Mouse (Mus musculus) v-Abl transformed pro-B cells (cell line): ENCODE results near the gene Hist1h2ag.

Source experiments
- in situ Hi-C, 2 experiments: fragments of 400-800 bp; cut with MboI; formaldehyde crosslinking; loops; one replicate each; pipeline ENCODE4 v1.15.1; 2025; ENCODE audit not compliant: unreplicated experiment in 2 of 2

Hist1h2ag gene

DNA sequence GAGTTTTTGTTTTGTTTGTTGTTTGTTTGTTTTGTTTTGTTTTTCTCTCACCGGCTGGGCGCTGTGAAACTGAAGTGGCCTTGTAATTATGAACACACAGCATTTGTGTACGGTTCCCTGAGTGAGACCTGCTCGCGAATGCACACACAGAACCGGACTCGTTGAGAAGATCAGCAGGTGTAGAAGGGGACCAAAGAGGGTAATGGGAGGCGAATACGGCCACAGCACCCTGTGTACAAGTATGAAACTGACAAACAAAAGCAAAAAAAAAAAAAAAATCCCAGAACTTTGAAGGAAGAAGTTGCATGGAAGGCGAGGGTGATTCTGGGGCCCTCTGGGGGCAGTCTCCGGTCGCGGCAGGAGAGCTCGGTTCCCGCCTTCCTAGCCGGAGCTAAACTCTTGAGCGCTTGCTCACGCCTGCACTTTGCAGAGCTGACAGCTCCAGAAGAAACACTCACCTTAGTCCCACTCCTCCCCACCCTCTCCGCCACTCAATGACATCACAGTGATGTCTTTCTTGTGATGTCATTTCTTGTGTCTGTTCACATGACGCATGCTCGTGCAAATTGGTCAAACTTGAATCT lies 47.3 kb downstream of the Hist1h2ag start:
- in situ Hi-C loops, result no loop called here

DNA sequence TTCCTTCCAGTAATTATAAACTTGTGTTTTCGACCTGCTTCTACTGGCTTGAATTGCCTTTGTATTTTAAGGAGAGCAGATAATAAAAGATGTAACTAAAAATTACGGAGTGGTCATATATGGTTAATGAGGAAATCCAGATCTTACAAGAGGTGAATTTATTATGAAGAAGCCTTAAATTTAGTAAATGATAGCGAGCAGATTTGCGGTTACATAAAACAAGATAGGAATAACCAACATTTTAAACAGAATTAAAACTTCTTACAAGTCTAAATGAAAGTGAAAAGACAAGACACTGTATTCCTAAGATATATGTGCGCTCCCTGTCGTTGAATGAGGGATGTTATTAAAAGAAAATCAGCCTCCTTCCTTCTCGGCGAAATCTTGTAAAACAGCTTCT lies 47.8 kb downstream of the Hist1h2ag start:
- in situ Hi-C loops, result no loop called here

DNA sequence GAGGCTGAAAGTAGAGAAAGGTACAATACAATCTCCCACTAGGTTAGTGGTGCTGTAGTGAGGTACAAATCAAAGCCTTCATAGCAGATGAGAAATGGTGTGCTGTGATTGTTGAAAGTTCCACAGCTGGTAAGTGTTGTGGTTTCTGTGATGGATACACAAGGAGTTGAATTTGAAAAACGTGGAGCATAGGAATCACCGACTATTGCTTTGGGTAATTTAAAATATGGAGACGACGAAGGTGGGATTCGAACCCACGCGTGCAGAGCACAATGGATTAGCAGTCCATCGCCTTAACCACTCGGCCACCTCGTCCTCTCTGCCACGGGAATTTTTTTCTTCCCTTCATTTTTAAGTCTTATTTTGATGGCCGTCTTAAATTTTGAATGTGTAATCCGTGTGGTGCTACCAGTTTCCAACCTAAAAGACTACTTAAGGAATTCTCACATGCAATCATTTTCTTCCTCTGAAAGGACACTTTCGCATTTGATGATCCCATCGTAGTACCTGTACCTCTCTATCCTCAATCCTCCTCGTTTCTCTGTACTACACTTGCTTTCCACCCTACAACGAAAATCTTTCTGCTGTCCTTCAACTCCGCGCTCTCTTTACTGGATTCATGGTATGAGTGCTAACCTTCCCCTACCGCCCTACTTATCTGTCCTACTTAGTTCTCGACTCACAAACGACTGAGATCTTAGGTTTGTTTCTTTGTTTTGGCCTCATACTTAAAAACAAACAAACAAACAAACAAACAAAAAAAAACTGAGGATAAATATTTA lies 48.6 kb downstream of the Hist1h2ag start:
- in situ Hi-C loops, result no loop called here

DNA sequence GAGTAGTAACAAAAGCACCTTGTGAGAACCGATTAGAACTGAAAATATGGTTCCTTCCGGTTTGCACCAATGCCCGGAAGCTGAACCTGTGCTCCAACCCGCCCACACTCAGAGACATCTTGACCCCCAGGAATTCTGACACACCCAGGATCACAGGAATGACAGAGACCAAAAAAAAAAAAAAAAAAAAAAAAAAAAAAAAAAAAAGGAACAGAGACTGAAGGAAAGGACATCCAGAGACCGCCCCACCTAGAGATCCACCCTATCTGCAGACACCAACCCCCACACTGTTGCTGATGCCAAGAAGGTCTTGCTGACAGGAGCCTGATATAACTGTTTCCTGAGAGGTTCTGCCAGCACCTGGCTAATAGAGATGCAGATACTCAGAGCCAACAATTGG lies 50.2 kb downstream of the Hist1h2ag start:
- in situ Hi-C loops, result no loop called here
